Mouse (Mus musculus) midbrain, postnatal 0 days (tissue): ENCODE results near the gene Tpgs1. TPM values are rescaled to one million over a fixed set of nuclear protein-coding genes. Genes with fewer than 3 reads are reported as not detected.
"Not testable (repeated sequence)": the region's sequence is repeated elsewhere in the genome, so short reads cannot be mapped to it uniquely, and the experiment has no call there.

ENCODE experiments used
- ATAC-seq: fragments of 200-750 bp; cut with Nextera tagmentation; 2 replicates; pipeline ENCODE4 v1.8.0; 2017; ENCODE audit warnings: moderate number of reproducible peaks, mild to moderate bottlenecking, moderate TSS enrichment, moderate library complexity; ENCODE audit not compliant: low FRiP score
- DNase-seq: peaks from one replicate; pipeline ENCODE4 v3.0.0-alpha.2; 2015; ENCODE audit warnings: low spot score
- H3K27ac ChIP-seq: fragments of 300-500 bp; sonication (generic); 2 replicates; pipeline ENCODE4 v1.5.1; 2014; ENCODE audit warnings: low read depth, mild to moderate bottlenecking, low read length, mixed read lengths
- H3K27me3 ChIP-seq: fragments of 300-500 bp; sonication (generic); 2 replicates; pipeline ENCODE4 v1.6.1; 2014; ENCODE audit warnings: low read length, control low read depth, mixed read lengths; ENCODE audit not compliant: insufficient read depth
- H3K36me3 ChIP-seq: fragments of 300-500 bp; sonication (generic); 2 replicates; pipeline ENCODE4 v1.6.1; 2014; ENCODE audit warnings: low read length, control low read depth, mixed read lengths; ENCODE audit not compliant: insufficient read depth
- H3K4me1 ChIP-seq: fragments of 300-500 bp; sonication (generic); 2 replicates; pipeline ENCODE4 v1.6.1; 2014; ENCODE audit warnings: mild to moderate bottlenecking, control low read depth, antibody characterized with exemption, low read length, mixed read lengths; ENCODE audit not compliant: insufficient read depth
- H3K4me2 ChIP-seq: fragments of 300-500 bp; sonication (generic); 2 replicates; pipeline ENCODE4 v1.6.1; 2014; ENCODE audit warnings: low read depth, mild to moderate bottlenecking, low read length, mixed read lengths; ENCODE audit not compliant: poor library complexity, severe bottlenecking
- H3K4me3 ChIP-seq: fragments of 300-500 bp; sonication (generic); 2 replicates; pipeline ENCODE4 v1.5.1; 2014; ENCODE audit warnings: low read depth, mild to moderate bottlenecking, low read length, moderate library complexity
- H3K9ac ChIP-seq: fragments of 300-500 bp; sonication (generic); replicated peaks from 2 replicates; pipeline ENCODE4 v1.6.1; 2014; ENCODE audit warnings: mild to moderate bottlenecking, low read length, moderate library complexity, mixed read lengths; ENCODE audit not compliant: poor library complexity, severe bottlenecking
- H3K9me3 ChIP-seq: fragments of 300-500 bp; sonication (generic); 2 replicates; pipeline ENCODE4 v1.6.1; 2016; ENCODE audit warnings: low read length, control low read depth
- CTCF ChIP-seq: IDR thresholded peaks from 2 replicates; pipeline ENCODE4 v1.5.1; 2016; ENCODE audit warnings: antibody characterized with exemption, mild to moderate bottlenecking
- WGBS: fragments of 180-500 bp; shearing (Covaris S2); extraction: QIAGEN DNeasy Blood & Tissue Kit; methylation state at CpG from one replicate; pipeline ENCODE4 v1.1.7; 2014; 5-methylcytosine and 5-hydroxymethylcytosine counted together
- polyA plus RNA-seq: library from polyadenylated mRNA; unstranded; fragments of >200 nt; fragmentation: Nextera tagmentation; extraction: Ambion mirVana; gene quantifications from 2 replicates; pipeline ENCODE4 v1.2.1, GENCODE M21; 2015
- total RNA-seq: library from RNA; depleted of rRNA; stranded (reverse); fragments of >200 nt; gene quantifications from 2 replicates; pipeline ENCODE4 v1.2.3, GENCODE M21; 2014

The Tpgs1 gene
- total and polyA plus RNA-seq, 2 experiments from 2014 or later = 80.9 to 139 TPM

DNA sequence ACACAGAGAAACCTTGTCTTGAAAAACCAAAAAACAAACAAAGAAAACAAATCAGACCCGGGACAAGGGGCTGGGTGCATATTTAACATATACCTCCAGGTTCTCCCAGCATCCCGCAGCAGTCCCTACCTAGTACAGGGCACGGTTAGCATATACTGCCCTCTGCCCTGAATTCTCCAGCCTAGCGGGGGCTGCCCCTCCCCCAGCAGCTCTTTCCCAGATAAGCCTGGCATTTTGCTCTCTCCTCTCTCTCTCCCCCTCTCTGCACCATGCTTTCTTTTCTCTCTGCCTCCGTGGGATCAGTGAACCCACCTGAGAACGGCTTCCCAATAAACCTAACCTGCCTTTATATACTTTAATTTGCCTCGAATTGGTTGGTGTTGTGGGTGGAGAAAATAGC, 31.5 kb downstream of the Tpgs1 start:
- no peak for TF ChIP-seq CTCF
- DNase-seq = no peak
- H3K27me3 ChIP-seq = no peaks in the 10 kb centered on the region

DNA sequence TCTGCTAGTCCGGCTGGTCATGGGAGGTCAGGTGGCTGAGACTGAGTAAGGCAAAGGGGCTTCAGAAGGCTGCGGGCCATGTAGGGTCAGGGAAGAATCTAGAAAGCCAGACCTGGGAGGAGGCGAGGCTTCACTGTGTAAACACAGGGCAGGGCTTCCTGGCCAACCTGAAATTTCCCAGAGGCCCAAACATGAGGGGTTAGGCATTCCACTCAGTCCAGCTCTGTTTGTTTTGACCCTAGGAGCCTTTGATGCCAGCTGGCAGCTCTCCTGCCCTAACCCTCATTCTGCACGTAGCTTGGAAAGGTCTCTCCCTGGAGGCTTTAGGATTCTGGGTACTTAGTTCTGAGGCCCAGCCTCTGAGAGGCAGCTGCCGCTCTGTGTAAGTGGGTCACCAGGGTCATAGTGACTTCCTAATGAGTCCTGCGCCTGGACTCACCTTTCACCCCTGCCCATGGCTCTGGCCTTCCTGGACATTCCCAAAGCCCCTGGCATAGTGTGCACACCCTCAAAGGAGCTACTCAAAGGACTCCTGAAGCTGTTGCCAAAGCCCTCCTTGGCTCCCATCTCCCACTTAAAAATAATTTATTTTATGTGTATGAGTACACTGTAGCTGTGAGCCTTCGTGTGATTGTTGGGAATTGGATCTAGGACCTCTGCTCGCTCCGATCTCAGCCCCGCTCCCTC, 32.4 kb downstream of the Tpgs1 start:
- Histone ChIP-seq H3K4me1 (peaks cover 11% of the 10 kb centered on the region; the same call in 1 of the 2 replicates), H3K4me2 (no peak overlapping the region), H3K27ac (no peak overlapping the region), H3K9me3 (no peaks in the 10 kb centered on the region), H3K9ac (no peak overlapping the region), H3K27me3 (no peaks in the 10 kb centered on the region), H3K36me3 (peaks cover under 1% of the 10 kb centered on the region; the same call in 1 of the 2 replicates), H3K4me3 (no peak overlapping the region)
- ATAC-seq = no peak
- no peak for TF ChIP-seq CTCF
- WGBS = 66% methylated on average over 10 of the region's 10 CpGs
- no peak for DNase-seq

More for the DNA sequence above, 31.5 kb downstream of the Tpgs1 start:
- WGBS = 57% methylated on average over 7 of the region's 7 CpGs
- H3K4me1 ChIP-seq = peaks cover 7% of the 10 kb centered on the region; the same call in 1 of the 2 replicates
- no peak for ATAC-seq
- H3K36me3 ChIP-seq = no peaks in the 10 kb centered on the region
- H3K27ac ChIP-seq = no peak overlapping the region
- 0 out of 2 replicates have a peak overlapping the region, but pooled peaks have one; percentile 3 for H3K9ac ChIP-seq
- no peaks in the 10 kb centered on the region for H3K9me3 ChIP-seq
- no peak overlapping the region for H3K4me2 ChIP-seq
- no peak overlapping the region for H3K4me3 ChIP-seq

DNA sequence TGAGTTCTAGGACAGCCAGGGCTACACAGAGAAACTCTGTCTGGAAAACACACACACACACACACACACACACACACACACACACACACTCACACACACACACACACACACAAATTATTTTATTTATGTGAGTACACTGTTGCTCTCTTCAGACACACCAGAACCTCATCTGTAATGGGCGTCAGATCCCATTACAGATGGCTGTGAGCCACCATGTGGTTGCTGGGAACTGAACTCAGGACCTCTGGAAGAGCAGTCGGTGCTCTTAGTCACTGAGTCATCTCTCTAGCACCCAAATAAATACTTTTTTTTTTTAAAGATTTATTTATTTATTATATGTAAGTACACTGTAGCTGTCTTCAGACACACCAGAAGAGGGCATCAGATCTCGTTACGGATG, 33.8 kb downstream of the Tpgs1 start:
- not testable (repeated sequence) for DNase-seq, ATAC-seq, H3K36me3 ChIP-seq, H3K4me2 ChIP-seq, H3K4me3 ChIP-seq, H3K27me3 ChIP-seq, H3K27ac ChIP-seq, H3K9ac ChIP-seq, H3K9me3 ChIP-seq
- peaks cover 11% of the 10 kb centered on the region; the same call in 1 of the 2 replicates for H3K4me1 ChIP-seq
- 90% methylated on average over 3 of the region's 4 CpGs for WGBS

DNA sequence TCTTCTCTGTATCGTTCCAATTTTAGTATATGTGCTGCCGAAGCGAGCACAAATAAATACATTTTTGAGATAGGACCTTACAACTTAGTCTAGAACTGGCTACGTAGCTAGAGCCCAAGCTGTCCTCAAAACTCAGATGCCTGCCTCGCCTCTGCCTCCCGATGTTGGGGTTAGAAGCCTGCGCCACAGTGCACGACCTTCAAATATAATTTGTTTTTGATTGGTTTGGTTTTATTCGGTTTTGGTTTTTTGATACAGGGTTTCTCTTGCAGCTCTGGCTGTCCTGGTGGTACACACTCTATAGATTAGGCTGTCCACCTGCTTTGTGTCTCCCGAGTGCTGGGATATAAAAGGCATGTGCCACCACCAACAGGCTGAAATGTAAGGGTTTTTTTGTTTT, 34.4 kb downstream of the Tpgs1 start:
- H3K36me3 ChIP-seq = peaks cover 5% of the 10 kb centered on the region
- no peak for ATAC-seq
- no peak for DNase-seq
- 0 out of 2 replicates have a peak, but pooled peaks have one; percentile 1 for TF ChIP-seq CTCF
- peak overlapping the region; percentile 54 for H3K4me3 ChIP-seq
- H3K4me1 ChIP-seq = peaks cover 11% of the 10 kb centered on the region; the same call in 1 of the 2 replicates
- WGBS = 75% methylated on average over 10 of the region's 10 CpGs
- H3K9ac ChIP-seq = no peak overlapping the region
- H3K27me3 ChIP-seq = no peaks in the 10 kb centered on the region
- H3K4me2 ChIP-seq = peak overlapping the region; percentile 89; the same call in 1 of the 2 replicates
- H3K9me3 ChIP-seq = no peaks in the 10 kb centered on the region
- H3K27ac ChIP-seq = peak overlapping the region; percentile 55; the same call in 1 of the 2 replicates

DNA sequence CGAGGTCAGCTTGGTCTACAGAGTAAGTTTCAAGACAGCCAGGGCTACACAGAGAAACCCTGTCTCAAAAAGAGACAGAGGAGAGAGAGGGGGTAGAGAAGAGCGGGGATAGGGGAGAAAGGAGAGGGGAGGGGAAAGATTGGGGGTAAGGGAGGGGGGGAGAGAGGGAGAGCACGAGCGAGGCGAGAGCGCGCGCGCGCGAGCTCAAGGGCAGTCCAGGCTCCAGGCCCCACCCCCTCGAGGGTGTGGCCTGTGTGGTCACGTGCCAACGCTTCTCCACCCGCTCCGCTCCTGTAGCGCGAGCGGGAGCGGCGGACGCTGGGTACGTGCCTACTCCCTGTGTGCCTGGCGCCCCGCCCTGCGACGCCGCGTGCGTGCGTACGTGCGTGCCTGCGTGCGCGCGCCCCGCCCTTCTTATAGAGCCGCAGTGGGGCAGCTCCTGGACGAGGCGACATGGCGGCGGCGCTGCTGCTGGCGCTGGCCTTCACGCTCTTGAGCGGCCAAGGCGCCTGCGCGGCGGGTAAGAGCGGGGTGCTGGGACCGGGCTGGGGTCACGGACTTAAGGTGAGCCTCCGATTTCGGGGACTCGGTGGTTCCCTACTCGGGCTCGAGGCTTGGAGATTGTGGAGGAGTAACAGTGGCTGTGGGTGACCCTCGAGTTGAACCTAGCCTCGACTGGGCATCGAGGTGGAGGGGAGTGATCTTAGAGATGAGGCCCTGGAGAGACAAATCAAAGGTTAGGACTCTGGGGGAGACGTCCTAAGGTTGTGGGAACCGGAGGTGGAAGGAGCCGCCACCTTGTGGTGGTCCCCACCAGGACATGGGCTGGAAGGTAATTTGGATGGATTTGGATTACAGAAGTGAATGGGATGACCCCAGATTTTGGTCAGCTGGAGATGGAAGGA, 35.1 kb downstream of the Tpgs1 start, which contains the start of gene Bsg:
Gene Bsg, plus strand, starts transcription at position 427 of the 905 bp plus-strand sequence.
- peaks cover 13% of the 10 kb centered on the region for H3K36me3 ChIP-seq
- no peaks in the 10 kb centered on the region for H3K27me3 ChIP-seq
- peak within 1 kb of the TSS; percentile 75 for H3K9ac ChIP-seq
- peak; percentile 73 for TF ChIP-seq CTCF
- peak within 1 kb of the TSS; percentile 54 for H3K4me3 ChIP-seq
- H3K4me1 ChIP-seq = peaks cover 11% of the 10 kb centered on the region; the same call in 1 of the 2 replicates
- under 1% methylated on average over 54 of the region's 65 CpGs for WGBS
- peak within 1 kb of the TSS; percentile 82 for H3K27ac ChIP-seq
- peak within 1 kb of the TSS; percentile 89 for H3K4me2 ChIP-seq
- peak; percentile 99 for DNase-seq
- H3K9me3 ChIP-seq = no peaks in the 10 kb centered on the region
- ATAC-seq = peak; percentile 95
